Mouse (Mus musculus) retina, postnatal 1 day (tissue): ENCODE results near the gene Igsf9.

Source experiments
- DNase-seq: peaks from one replicate; pipeline ENCODE4 v3.0.0-alpha.2; 2012

Igsf9 gene

DNA sequence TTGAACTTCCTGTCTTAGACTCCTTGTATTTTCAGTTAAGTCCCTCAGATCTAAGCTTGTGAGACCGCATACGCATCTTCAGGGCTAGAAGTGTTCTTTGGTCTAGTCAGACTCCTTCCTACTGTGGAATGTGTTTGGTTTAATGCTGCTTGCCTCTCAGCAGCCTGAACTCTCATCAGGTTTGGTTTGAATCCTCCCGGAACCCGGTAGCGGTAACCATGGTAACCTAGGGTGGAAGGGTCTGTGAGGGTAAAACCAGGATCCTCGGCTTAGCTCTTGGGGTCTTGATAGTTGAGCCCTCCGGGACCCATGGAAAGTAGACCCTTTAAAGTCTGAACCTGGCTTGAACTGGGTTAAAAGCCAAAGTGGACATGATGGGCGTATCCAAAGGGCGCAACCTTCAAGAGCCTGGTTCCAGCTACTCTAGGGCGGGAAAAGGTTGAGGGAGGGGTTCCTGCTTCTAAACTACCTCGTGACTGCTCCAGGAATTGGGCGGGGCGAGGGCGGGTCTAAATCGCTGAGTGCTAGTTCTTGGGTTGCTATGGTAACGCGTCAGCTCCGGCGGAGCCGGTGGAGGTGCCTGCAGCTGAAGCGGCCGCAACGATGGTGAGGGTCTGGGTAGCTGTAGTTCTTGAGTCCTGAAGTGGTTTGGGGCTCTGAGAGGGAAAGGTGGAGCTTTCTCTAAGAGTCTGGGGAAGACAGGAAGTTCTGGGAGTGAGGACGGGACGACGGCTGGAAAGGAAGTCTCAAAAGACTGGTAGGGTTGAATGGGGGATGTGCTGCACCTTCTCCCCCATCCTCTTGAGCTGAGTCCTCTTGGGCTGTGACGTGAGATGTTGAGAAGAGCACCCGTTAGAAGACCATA is 39.2 kb downstream of the Igsf9 start, which contains the start of gene Cfap45:
Gene Cfap45, plus strand, starts transcription at position 226 of the 865 bp plus-strand sequence.
- DNase-seq = peak; percentile 94

DNA sequence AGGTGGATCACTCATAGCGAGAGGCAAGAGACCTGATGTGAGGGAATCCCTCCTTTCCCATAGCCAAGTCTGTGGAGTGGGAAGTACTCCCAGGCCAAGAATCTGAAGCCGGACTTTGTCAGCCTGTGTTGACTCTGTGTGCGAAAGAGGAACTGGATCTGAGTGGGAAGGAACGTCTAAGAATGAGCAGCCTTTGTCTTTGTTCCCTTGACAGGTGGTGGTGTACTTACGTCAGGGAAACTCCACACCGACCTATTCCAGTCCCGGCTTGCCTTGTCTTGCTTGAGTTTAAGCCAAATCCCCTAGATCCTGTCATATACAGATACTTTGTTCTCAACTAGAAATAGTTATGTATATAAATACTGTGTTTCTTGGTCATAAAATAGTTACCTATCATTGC is 40.9 kb downstream of the Igsf9 start:
- no peak for DNase-seq

DNA sequence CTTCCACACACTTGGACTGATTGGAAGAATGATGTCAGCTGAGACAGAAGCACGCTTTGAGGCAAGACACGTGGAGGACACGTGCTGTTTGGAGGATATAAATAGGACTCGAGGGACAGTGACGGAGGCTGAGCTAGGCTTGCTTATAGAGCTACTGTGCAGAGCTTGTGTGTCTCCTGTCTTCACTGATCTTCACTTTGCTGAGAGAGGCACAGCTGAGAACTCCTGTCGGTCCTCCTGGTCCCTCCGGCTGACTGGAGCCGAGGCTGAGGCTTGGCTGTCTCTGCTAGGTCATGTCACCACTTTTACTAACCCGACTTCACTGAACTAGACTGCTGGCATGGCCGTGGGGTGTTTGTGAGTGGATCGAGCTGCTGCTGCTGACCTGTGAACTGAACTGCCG is 42.1 kb downstream of the Igsf9 start:
- no peak for DNase-seq

DNA sequence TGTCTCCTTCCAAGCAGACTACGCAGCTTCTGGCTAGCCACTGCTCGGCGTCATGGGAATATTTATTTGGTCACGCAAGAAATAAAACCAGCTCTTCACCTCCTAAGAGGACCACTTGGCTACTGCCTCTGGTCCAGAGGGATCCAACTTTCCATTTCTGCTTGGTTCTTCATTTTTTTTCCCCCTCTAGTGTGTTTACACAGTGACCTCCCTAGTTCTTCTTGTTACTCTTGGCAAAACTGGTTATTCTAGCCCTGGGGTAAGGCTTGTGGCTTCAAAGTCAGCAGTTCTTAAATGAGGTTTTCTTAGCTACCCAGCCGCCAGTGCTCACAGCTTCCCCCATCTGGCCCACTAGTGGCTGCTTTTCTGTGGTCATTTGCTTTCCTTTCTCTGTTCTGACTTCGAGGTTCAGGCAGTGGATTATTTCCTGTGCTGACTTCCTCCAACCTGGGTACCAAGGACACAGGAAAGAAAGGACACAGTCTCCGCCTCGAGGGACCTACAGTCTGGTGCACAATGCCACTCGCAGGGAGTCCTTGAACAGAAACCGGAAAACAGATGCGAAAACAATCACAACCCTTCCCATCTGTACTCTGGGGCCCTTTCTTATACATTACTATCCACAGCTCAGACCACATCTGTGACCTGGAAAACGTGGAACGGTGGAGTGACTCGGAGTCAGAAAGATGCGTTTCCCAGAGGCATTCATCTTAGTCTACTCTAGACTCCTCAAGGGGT is 43.6 kb downstream of the Igsf9 start:
- DNase-seq = no peak

DNA sequence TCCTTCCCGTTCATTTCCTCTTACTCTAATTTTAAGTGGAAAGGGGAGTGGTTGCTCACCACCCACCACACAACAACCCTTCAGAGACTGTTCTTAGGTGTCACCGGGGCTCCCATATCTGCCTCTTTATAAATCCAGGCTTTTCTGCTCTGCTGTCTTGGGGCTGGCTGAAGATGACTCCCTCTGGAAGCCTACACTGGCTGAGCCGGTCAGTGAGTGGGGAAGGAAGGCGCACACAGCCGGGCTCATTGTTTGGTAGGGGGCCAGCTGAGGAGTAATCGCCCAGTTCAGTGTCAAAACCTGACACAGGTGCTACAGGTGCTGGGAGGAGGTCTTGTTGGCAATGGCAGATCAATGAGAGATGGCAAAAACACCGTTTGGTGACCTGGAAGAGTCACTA is 44.4 kb downstream of the Igsf9 start:
- DNase-seq = no peak

DNA sequence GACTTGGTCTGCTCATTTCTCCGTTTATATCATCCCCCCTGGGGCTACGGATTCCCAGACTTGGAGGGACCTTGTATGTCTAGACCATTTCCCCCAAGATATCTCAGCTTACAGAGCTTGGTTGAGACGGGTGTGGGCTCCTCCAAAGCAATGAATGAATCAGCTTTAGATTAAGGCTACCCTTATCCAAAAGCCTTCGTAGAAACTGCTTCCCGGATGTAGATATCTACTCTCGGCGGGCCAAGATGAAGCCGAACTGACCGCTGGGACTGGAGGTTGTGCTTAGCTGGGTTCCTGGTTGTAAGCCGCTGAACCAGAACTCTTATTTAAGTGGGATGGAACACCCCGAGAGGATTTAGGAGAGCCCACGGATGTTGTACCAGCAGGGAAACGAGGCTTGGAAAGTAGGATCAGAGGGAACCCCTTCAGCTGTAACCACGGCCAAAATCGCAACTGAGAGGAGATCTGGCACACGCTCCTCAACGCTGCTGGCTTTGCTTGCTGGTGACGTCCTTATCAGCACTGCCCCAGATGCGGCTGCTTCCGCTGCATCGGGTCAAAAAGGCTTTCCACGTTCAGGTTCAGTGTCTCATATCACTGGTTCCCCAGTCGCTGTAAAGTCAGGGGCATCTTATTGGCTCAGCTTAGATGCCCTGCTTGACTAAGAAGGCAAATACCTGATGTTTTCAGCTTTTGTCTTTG is 44.9 kb downstream of the Igsf9 start:
- DNase-seq = no peak

DNA sequence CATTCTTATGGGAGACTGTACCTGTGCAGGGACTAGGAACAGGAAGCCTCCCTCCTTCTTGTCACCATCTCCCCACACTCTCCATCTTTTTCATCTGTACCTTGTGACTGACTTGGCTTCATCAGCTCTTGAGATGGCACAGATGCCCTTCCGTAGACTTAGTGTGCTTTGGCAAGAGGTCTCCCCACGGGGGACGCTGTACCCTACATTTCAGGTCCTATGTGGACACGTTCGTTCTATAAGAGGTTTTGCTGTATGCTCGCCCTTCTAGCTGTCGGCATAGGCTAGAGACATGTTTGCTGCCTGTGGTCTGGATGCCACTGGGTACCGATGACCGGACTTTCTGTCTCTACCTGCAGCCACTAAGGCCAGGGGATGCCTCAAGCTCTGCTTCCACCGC is 45.8 kb downstream of the Igsf9 start:
- no peak for DNase-seq

DNA sequence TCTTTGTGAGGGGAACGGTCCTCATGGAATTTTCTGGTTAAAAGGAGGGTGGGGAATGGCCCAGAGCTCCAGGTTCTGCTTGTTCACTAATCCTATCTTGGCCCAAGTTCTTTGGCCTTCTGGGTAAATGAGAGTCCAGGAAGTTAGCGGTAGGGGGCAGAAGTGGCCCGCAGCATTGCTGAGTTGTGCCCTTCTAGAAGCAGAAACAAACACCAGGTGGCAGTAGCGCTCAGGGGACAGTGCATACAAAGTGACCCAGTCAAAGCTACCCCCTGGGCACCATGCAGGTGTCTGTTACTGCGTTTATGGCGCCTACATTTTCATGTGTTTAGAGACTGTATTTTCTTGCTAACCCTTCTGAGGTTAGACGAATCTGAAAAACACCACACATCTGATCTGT is 47.1 kb downstream of the Igsf9 start:
- DNase-seq = peak; percentile 92

DNA sequence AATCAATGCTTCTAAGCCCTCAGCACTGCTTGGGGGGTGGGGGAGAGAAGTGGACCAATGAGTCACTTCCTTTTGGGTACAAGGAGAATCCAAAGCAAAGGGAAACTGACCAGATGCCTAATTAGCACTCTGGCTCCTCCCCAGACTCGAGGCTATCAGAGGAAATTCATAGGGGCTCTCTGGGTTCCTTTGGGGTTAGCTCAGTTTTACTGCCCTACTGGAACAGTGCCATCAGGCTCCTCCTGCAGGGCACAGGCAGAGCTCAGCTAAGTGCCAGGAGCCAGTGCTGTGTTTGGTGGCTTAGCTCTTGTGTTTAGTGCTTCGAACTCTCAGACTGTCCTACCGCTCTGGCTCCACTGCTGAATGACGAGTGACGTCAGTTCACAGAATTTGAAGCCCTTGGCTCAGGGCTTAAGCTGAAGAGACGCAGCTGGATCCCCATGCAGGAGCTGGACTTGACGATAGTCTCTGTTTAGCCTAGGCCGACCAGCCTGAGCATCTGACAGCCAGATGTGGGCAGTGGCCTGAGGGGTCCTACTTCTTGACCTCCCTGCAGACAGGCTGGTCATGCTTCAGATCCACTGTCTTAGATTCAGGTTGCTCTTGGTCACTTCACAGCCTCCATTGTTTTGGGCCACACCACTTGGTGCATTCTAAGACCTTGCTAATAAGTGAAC is 49.1 kb downstream of the Igsf9 start:
- peak; percentile 48 for DNase-seq

DNA sequence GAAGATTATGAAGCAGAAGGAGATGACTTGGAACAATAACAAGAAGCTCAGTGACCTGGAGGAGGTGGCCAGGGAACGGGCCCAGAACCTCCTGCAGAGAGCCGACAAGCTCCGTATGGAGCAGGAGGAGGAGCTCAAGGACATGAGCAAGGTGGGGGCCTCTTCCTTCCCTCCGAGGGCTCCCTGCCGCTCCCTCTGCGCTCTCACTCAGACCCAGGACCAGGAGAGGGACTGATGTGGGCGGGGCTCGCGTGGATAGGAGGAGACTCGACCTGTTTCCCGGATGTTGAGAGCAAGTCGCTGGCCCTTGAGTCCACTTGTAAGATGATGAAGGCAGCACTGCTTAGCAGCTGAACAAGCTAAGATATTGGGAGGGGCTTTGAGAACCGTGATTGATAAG is 51.0 kb downstream of the Igsf9 start:
- peak; percentile 80 for DNase-seq

DNA sequence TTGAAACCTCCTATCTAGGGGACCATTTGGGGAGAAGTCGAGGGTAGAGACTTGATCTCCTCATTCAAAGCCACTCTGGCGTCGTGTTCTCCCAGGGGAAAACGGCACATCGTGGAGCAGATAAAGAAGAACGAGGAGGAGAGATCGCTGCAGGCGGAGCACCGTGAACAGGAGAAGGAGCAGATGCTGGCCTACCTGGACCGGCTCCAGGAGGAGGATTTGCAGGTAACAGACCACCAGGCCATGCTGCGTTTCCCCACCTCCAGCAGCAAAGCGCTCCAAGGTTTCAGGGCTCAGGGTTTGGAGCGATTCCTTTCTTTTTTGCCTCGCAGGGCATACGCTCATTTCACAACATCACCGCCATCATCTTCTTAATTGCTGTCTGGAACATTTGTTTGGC is 53.5 kb downstream of the Igsf9 start:
- no peak for DNase-seq

DNA sequence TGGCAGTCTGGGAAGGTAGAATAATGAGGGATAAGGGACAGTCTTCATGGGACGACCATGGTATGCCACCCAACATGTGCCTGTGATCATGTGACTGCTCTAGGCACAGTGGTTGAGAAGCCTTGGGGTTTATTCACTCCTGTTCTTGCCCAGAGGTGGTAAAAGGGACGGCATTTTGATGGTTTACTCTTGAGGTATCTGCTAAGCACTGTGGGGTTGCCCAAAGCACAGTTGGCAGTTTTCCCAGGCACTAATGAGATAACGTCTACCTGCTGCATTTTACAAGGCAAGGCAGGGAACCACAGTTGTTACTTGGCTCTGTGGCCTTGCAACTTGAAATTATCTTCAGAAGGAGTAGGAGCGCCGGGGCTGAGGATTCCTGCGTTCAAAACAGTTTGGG is 58.2 kb downstream of the Igsf9 start:
- DNase-seq = no peak

DNA sequence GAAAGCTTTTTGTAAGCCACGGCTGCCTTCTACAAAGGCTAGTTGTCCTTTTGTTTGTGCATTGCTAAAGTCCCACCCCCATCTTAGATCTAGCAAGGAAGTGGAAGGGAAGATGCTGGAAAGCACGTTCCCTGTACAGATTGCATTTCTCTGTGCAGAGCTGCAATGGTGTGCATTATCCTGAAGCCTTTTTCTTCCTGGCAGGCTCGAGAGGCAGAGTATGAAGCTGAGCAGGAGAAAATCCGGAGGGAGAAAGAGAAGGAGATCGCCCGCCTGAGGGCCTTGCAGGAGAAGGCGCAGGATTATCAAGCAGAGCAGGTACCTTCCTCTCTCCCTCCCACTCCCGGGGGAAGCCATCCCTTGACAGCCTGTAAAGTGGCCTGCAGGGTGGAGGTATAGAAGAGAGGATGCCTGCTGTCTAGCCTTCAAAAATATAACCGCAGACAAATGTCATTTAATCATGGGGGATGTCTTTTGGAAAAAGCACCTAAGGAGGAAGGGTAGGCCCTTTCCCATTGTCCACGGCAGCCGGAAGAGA is 58.8 kb downstream of the Igsf9 start:
- no peak for DNase-seq

DNA sequence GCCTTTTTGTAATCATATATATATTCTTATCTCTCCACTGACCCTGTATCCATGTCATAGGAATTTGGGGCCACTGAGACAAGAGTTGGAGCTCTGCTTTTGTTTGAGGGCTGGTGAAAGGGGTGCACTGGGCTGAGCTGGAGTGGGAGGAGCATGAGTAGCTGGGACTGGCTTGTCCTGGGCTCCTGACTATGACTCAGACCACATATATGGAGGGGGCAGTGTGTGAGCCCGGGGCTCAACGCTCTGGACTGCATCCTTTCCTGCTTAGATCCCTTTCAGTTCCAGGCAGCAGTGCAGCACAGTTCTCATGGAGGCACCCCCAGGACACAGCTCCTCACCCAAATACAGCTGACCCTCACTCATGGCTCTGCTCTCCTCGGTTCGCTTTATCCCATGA is 64.5 kb downstream of the Igsf9 start:
- no peak for DNase-seq
